Mouse (Mus musculus) hindbrain, embryonic 13.5 days (tissue): ENCODE measurements around the gene Gm21992. TPM values are rescaled to one million over a fixed set of nuclear protein-coding genes. Genes with fewer than 3 reads are reported as not detected.

Experiments used
- ATAC-seq: fragments of 200-750 bp; cut with Nextera tagmentation; 2 replicates; pipeline ENCODE4 v1.8.0; 2017; ENCODE audit warnings: moderate TSS enrichment; ENCODE audit not compliant: low FRiP score
- H3K27ac ChIP-seq: fragments of 300-500 bp; sonication (generic); 2 replicates; pipeline ENCODE4 v1.5.1; 2015; ENCODE audit warnings: inconsistent platforms, mild to moderate bottlenecking, moderate library complexity
- H3K27me3 ChIP-seq: fragments of 300-500 bp; sonication (generic); 2 replicates; pipeline ENCODE4 v1.6.1; 2015; ENCODE audit warnings: mild to moderate bottlenecking, inconsistent platforms
- H3K36me3 ChIP-seq: fragments of 300-500 bp; sonication (generic); 2 replicates; pipeline ENCODE4 v1.6.1; 2015; ENCODE audit warnings: mild to moderate bottlenecking, inconsistent platforms
- H3K4me1 ChIP-seq: fragments of 300-500 bp; sonication (generic); replicated peaks from 2 replicates; pipeline ENCODE4 v1.6.1; 2015; ENCODE audit warnings: inconsistent platforms
- H3K4me2 ChIP-seq: fragments of 300-500 bp; sonication (generic); 2 replicates; pipeline ENCODE4 v1.6.1; 2015; ENCODE audit warnings: inconsistent platforms, mild to moderate bottlenecking, moderate library complexity
- H3K4me3 ChIP-seq: fragments of 300-500 bp; sonication (generic); 2 replicates; pipeline ENCODE4 v1.5.1; 2015; ENCODE audit warnings: mild to moderate bottlenecking, inconsistent platforms
- H3K9ac ChIP-seq: fragments of 300-500 bp; sonication (generic); 2 replicates; pipeline ENCODE4 v1.6.1; 2015; ENCODE audit warnings: mild to moderate bottlenecking, inconsistent platforms
- H3K9me3 ChIP-seq: fragments of 300-500 bp; sonication (generic); 2 replicates; pipeline ENCODE4 v1.6.1; 2016; ENCODE audit warnings: inconsistent platforms
- WGBS: fragments of 180-500 bp; shearing (Covaris S2); methylation state at CpG from one replicate; pipeline ENCODE4 v1.1.7; 2015; 5-methylcytosine and 5-hydroxymethylcytosine counted together
- polyA plus RNA-seq: library from polyadenylated mRNA; unstranded; fragments of >200 nt; fragmentation: Nextera tagmentation; extraction: Ambion mirVana; gene quantifications from 2 replicates; pipeline ENCODE4 v1.2.1, GENCODE M21; 2015

Gm21992 gene
- polyA plus RNA-seq, 1 experiment from 2014 or later = 35.3 TPM

GRCm38 (mm10) chr19:4810309-4810708 lies 1.1 kb downstream of the Gm21992 start:
- ATAC-seq = no peak
- Histone ChIP-seq H3K9ac (peak overlapping the region; percentile 76), H3K4me1 (peaks cover 37% of the 10 kb centered on the region), H3K27ac (peak overlapping the region; percentile 95), H3K36me3 (no peaks in the 10 kb centered on the region), H3K27me3 (no peaks in the 10 kb centered on the region), H3K4me2 (peak overlapping the region; percentile 96), H3K4me3 (peak overlapping the region; percentile 87), H3K9me3 (0 out of 2 replicates have a peak, but pooled peaks cover under 1% of the 10 kb centered on the region)
- WGBS = 0% methylated on average over 14 of the region's 14 CpGs

DNA sequence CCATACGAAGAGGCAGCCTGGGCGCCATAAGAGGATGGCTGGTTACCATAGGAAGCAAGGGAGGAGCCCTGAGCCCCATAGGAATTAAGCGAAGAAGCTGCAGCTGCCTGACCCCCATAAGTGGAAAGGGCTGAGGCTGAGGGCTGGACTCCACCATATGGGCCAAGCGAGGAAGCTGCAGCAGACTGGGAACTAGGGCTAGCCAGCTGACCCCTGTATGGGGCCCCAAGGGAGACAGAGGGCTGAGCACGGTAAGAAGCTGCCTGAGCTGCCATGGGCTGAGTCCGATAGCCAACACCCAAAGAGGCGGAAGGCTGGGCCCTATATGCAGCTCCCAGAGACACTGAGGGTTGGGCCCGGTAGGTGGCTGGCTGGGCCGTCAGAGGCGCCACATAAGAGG lies 8.1 kb downstream of the Gm21992 start:
- Histone ChIP-seq H3K4me2 (no peak overlapping the region), H3K9me3 (no peaks in the 10 kb centered on the region), H3K36me3 (peaks cover 56% of the 10 kb centered on the region), H3K4me1 (peaks cover 33% of the 10 kb centered on the region), H3K4me3 (no peak overlapping the region), H3K27ac (no peak overlapping the region), H3K9ac (peak overlapping the region; percentile 43; the same call in 1 of the 2 replicates), H3K27me3 (no peaks in the 10 kb centered on the region)
- no peak for ATAC-seq
- WGBS = 74% methylated on average over 10 of the region's 10 CpGs

DNA sequence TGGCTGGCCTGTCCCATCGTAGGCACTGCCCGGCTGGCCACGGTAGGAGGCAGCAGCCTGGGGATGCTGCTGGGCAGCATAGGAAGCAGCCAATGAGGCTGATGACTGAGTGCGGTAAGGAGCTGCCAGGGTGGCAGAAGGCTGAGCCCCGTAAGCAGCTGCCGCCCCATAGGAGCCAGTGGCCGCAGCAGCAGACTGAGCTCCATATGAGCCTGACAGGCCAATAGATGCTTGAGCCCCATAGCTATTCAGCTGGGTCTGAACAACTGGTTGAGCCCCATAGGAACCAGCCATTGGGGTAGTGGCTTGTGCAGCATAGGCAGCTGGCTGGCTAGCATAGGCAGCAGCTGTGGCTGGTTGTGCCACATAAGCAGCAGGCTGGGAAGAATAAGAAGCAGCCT lies 8.7 kb downstream of the Gm21992 start:
- Histone ChIP-seq H3K36me3 (peaks cover 56% of the 10 kb centered on the region), H3K4me2 (no peak overlapping the region)
- 90% methylated on average over 7 of the region's 7 CpGs for WGBS

GRCm38 (mm10) chr19:4799083-4799482 lies 12.3 kb downstream of the Gm21992 start:
- Histone ChIP-seq H3K4me2 (no peak overlapping the region), H3K4me3 (no peak overlapping the region), H3K27me3 (no peaks in the 10 kb centered on the region), H3K4me1 (peaks cover 26% of the 10 kb centered on the region), H3K9me3 (no peaks in the 10 kb centered on the region), H3K27ac (no peak overlapping the region), H3K9ac (no peak overlapping the region), H3K36me3 (peaks cover 56% of the 10 kb centered on the region)
- ATAC-seq = no peak
- 94% methylated on average over 5 of the region's 5 CpGs for WGBS

More for the DNA sequence above, 8.7 kb downstream of the Gm21992 start:
- H3K9me3 ChIP-seq = no peaks in the 10 kb centered on the region
- H3K27ac ChIP-seq = no peak overlapping the region
- peaks cover 27% of the 10 kb centered on the region for H3K4me1 ChIP-seq
- no peak overlapping the region for H3K4me3 ChIP-seq
- H3K27me3 ChIP-seq = no peaks in the 10 kb centered on the region
- H3K9ac ChIP-seq = no peak overlapping the region
- ATAC-seq = 0 out of 2 replicates have a peak, but pooled peaks have one; percentile 49

GRCm38 (mm10) chr19:4797846-4798245 lies 13.6 kb downstream of the Gm21992 start:
- Histone ChIP-seq H3K9me3 (no peaks in the 10 kb centered on the region), H3K36me3 (peaks cover 46% of the 10 kb centered on the region), H3K27ac (no peak overlapping the region), H3K4me1 (peaks cover 16% of the 10 kb centered on the region), H3K4me3 (no peak overlapping the region), H3K27me3 (no peaks in the 10 kb centered on the region), H3K4me2 (no peak overlapping the region), H3K9ac (no peak overlapping the region)
- no peak for ATAC-seq
- whole genome bisulfite sequencing = 95% methylated on average over 2 of the region's 2 CpGs

DNA sequence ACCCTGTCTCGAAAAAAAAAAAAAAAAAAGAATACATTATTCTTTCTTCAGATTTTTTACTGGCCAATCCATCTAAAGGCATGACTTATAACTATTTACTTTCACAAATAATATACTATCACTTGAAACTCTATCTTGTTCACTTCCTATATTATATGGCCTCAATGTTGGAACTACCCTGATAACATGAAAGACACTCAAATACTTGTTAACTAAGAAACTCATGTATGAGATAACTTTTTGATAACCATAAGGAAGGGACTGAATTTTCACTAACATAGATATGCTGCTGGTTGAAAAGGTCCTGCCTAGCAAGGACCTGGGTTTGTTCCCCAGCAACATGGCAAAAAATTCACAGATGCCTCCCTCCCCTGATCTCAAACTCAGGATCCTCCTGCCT lies 15.5 kb downstream of the Gm21992 start:
- H3K36me3 ChIP-seq = peaks cover 38% of the 10 kb centered on the region
- 75% methylated on average over 1 of the region's 1 CpGs for WGBS
- no peaks in the 10 kb centered on the region for H3K27me3 ChIP-seq
- H3K4me3 ChIP-seq = no peak overlapping the region
- no peak for ATAC-seq
- H3K9me3 ChIP-seq = no peaks in the 10 kb centered on the region
- H3K9ac ChIP-seq = no peak overlapping the region
- peaks cover 27% of the 10 kb centered on the region for H3K4me1 ChIP-seq
- no peak overlapping the region for H3K4me2 ChIP-seq
- no peak overlapping the region for H3K27ac ChIP-seq

DNA sequence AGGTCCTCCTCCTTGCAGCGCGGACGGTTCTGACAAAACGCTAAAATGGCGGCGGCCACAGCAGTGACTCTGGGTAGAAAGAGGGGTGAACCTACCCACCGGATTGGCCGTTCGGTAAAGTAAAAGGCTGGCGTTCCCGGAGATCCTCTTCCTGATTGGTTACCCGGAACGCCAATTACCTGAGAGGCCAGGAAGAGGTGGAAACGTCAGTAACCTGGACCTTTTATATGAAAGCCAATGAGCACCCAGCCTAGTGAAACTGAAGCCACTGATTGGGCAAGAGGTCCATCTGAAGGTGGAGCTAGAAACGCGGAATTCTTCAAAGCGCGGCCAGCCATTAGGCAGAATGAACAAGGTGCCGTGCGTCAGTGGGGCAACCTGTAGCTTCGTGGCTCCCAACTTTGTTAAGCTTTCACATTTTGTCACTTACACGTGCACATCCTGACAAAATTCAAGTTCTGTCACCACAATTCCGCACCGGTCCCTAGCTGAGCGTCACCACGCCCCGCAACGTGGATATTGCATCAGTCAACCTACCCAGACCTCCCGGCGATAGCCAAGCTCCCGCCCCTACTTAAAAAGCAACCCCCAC lies 17.5 kb downstream of the Gm21992 start, which contains the start of gene Rbm4:
Gene Rbm4 (minus strand): TSS at position 71 of the 592 bp plus-strand sequence.
- Histone ChIP-seq H3K27ac (peak within 1 kb of the TSS; percentile 89), H3K4me3 (peak within 1 kb of the TSS; percentile 77), H3K9me3 (no peaks in the 10 kb centered on the region), H3K9ac (peak within 1 kb of the TSS; percentile 83), H3K4me1 (peaks cover 46% of the 10 kb centered on the region), H3K27me3 (no peaks in the 10 kb centered on the region), H3K36me3 (peaks cover 28% of the 10 kb centered on the region), H3K4me2 (peak within 1 kb of the TSS; percentile 93)
- peak; percentile 99 for ATAC-seq
- WGBS = under 1% methylated on average over 31 of the region's 31 CpGs

DNA sequence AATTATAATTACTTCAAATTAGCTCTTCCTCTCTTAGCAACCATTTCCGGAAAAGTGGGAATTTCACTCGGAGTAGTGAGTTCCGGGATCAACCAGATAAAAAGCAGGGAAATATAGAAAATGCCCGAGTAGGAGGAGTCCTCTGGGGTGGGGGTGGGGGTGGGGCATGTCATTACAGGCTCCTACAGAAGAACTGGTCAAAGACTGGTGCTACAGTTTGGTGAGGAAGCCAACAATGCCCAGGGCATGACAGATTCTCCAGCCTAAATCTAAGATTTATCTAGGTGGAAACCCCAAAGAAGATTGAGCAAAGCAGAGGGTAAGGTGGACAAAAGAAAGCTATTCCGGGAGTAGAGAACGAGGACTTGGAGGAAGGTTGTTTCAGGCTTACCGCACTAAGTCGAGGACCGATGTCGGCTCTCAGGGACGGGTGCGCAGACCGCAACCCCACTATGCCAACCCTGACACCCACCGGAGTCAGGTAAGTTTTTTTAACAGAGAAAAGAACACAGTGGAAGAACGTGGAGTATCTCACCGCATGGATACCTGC lies 18.1 kb downstream of the Gm21992 start:
- peaks cover 51% of the 10 kb centered on the region for H3K4me1 ChIP-seq

GRCm38 (mm10) chr19:4786313-4786712 lies 25.1 kb downstream of the Gm21992 start:
- no peaks in the 10 kb centered on the region for H3K9me3 ChIP-seq
- no peak overlapping the region for H3K4me3 ChIP-seq
- H3K4me2 ChIP-seq = no peak overlapping the region
- 99% methylated on average over 2 of the region's 2 CpGs for WGBS
- no peak overlapping the region for H3K9ac ChIP-seq
- no peak overlapping the region for H3K27ac ChIP-seq
- no peak for ATAC-seq
- H3K27me3 ChIP-seq = no peaks in the 10 kb centered on the region
- peaks cover 53% of the 10 kb centered on the region for H3K4me1 ChIP-seq
- H3K36me3 ChIP-seq = peaks cover 67% of the 10 kb centered on the region

More for the DNA sequence above, 18.1 kb downstream of the Gm21992 start:
- ATAC-seq = peak; percentile 49
- peaks cover 26% of the 10 kb centered on the region for H3K36me3 ChIP-seq
- H3K4me2 ChIP-seq = peak overlapping the region; percentile 93
- peak overlapping the region; percentile 83 for H3K9ac ChIP-seq
- no peaks in the 10 kb centered on the region for H3K27me3 ChIP-seq
- H3K4me3 ChIP-seq = peak overlapping the region; percentile 77
- H3K9me3 ChIP-seq = no peaks in the 10 kb centered on the region
- WGBS = 3% methylated on average over 16 of the region's 16 CpGs
- H3K27ac ChIP-seq = peak overlapping the region; percentile 89

DNA sequence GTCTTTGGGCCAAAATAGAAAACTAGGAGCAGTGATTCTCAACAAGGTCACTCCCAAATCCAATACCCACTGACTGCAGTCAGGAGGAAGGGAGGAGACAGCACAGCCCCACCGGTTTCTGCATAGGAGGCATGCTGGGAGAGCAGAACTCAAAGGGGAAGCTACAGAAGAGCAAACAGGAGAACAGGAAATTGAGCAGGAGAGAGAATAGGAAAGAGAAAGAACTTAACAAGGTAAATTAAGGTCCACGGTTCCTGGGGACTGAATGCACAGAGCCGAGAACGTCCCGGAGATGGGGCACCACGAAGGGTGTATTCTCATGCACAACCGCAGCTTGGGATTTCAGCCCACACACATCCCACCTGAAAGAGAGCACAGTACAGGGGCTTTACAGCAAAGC lies 26.2 kb downstream of the Gm21992 start:
- H3K27ac ChIP-seq = no peak overlapping the region
- no peaks in the 10 kb centered on the region for H3K27me3 ChIP-seq
- no peak overlapping the region for H3K9ac ChIP-seq
- H3K36me3 ChIP-seq = peaks cover 62% of the 10 kb centered on the region
- WGBS = 88% methylated on average over 7 of the region's 7 CpGs
- peaks cover 42% of the 10 kb centered on the region for H3K4me1 ChIP-seq
- no peaks in the 10 kb centered on the region for H3K9me3 ChIP-seq
- H3K4me2 ChIP-seq = no peak overlapping the region
- no peak overlapping the region for H3K4me3 ChIP-seq
- ATAC-seq = no peak

GRCm38 (mm10) chr19:4782891-4783290 lies 28.5 kb downstream of the Gm21992 start:
- 96% methylated on average over 2 of the region's 2 CpGs for WGBS
- ATAC-seq = no peak

DNA sequence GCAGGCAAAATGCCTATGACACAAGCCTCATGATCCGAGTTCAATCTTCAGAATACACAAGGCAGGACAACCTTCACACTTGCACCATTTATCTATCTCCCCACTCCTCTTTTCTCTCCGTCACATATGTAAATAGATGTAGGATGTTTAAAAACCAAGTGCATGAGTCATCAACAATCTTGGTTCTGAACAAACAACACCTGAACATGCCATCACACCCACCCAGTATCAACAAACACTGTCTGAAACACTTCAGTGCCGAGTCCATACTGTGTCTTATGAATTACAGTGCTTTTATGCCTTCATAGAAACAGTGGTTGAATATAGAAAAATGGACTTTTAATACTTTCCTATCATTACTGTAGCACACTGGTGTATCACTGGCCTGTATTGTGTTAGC lies 38.6 kb downstream of the Gm21992 start:
- peaks cover 74% of the 10 kb centered on the region for H3K36me3 ChIP-seq
- H3K9me3 ChIP-seq = no peaks in the 10 kb centered on the region
- ATAC-seq = no peak
- no peak overlapping the region for H3K9ac ChIP-seq
- no peak overlapping the region for H3K4me3 ChIP-seq
- no peak overlapping the region for H3K4me2 ChIP-seq
- no peaks in the 10 kb centered on the region for H3K27me3 ChIP-seq
- H3K4me1 ChIP-seq = no peaks in the 10 kb centered on the region
- 91% methylated on average over 3 of the region's 3 CpGs for WGBS
- H3K27ac ChIP-seq = no peak overlapping the region

More at GRCm38 (mm10) chr19:4782891-4783290, 28.5 kb downstream of the Gm21992 start:
- Histone ChIP-seq H3K9me3 (no peaks in the 10 kb centered on the region), H3K9ac (no peak overlapping the region), H3K27ac (no peak overlapping the region), H3K4me2 (no peak overlapping the region), H3K4me1 (peaks cover 21% of the 10 kb centered on the region), H3K4me3 (no peak overlapping the region), H3K36me3 (peaks cover 58% of the 10 kb centered on the region), H3K27me3 (no peaks in the 10 kb centered on the region)
